Mouse (Mus musculus) naive thymus-derived CD4-positive, alpha-beta T cell, adult 5 months (primary cell): ENCODE measurements around the gene Gm11938. TPM values are rescaled to one million over a fixed set of nuclear protein-coding genes. Genes with fewer than 3 reads are reported as not detected.

Source experiments
- polyA plus RNA-seq: library from polyadenylated mRNA; unstranded; fragments of 100-300 nt; shearing (Covaris generic); gene quantifications from one replicate; pipeline ENCODE4 v1.2.1, GENCODE M21; 2017

Gene Gm11938
- polyA plus RNA-seq = not detected

DNA sequence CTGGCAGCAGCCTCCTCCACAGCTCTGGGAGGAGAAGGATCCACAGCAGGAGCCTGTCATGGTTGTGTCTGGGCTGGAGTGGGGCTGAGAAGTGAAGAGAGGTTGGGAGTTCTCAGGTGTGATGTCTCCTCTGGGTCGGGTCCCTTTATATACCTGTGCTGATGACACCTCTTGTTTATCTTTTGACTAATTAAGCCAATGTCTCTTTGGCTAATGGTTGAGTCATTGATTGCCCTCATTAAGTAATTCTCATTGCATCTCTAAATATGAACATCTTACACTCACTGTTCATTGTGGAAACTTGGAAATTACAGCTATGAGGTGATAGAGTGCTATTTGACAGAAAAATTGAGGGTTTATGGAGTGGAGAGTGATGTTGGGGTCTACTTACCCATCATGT lies at the start of gene Gm11938:
TSS of gene Gm11938 (minus strand) at position 101 of the 400 bp plus-strand sequence.

DNA sequence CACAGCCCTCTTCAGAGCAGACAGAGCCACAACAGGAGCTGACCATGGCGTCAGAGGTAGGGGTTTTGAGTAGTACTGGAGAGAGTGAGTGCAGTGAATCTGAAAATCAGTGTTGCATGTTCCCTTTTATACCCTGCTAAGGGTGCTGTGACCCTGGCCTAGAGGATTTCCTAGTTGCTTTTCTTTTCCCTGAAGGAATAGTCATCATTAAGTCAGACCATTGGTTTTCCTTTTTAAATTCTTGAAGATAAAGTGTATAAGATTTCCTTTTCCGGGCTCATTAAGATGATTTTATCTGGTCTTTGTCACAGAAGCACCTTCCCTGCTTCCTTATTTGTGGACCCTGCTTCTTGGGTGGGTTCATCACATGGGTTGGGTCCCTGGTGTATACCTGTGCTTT lies 47.0 kb upstream of the Gm11938 start, which contains the start of gene Gm11555:
TSS of gene Gm11555 (minus strand) at position 101 of the 400 bp plus-strand sequence.

DNA sequence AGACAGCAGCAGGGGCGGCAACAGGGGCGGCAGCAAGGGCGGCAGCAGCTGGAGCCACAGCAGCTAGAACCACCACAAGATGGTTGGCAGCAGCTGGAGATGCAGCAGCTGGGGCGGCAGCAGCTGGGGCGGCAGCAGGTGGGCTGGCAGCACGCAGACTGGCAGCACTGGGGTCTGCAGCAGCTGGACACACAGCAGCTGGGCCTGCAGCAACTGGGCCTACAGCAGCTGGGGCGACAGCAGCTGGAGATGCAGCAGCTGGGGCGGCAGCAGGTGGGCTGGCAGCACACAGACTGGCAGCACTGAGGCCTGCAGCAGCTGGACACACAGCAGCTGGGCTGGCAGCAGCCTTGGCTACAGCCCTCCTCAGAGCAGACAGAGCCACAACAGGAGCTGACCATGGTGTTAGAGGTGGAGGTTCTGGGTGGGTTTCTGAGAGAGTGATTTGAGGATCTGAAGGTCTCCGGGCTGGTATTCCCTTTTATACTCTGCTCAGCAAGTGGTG lies 40.6 kb upstream of the Gm11938 start, which contains the start of gene Krtap4-7:
TSS of gene Krtap4-7 (minus strand) at position 455 of the 505 bp plus-strand sequence.

DNA sequence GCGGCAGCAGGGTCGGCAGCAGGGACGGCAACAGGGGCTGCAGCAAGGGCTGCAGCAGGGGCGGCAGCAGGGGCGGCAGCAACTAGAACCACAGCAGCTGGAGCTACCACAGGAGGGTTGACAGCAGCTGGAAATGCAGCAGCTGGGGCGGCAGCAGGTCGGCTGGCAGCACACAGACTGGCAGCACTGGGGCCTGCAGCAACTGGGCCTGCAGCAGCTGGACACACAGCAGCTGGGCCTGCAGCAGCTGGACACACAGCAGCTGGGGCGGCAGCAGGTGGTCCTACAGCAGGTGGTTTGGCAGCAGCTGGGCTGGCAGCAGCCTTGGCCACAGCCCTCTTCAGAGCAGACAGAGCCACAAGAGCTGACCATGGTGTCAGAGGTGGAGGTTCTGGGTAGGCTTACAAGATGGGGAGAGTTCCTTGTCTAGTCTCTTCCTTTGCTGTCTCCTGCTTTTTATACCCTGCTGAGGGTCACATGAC lies 31.6 kb upstream of the Gm11938 start, which contains the start of gene Krtap4-2:
TSS of gene Krtap4-2 (minus strand) at position 432 of the 482 bp plus-strand sequence.

DNA sequence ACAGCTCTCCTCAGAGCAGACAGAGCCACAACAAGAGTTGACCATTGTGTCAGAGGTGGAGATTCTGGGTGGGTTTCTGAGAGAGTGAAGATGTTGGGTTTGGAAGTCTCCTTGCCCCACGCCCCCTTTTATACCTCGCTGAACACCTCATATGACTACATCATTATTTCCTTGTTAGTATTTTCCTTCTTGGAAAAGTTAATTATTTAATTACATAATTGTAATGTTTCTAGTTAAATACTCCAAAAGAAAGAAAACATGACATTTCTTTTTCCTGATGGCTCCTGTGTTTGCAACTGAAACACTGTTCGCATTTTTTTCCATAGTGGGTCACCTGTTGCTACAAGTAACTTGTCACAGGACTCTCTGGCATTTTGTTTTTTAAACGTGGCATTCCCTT lies 25.0 kb upstream of the Gm11938 start, which contains the start of gene Krtap4-1:
TSS of gene Krtap4-1 (minus strand) at position 101 of the 400 bp plus-strand sequence.

DNA sequence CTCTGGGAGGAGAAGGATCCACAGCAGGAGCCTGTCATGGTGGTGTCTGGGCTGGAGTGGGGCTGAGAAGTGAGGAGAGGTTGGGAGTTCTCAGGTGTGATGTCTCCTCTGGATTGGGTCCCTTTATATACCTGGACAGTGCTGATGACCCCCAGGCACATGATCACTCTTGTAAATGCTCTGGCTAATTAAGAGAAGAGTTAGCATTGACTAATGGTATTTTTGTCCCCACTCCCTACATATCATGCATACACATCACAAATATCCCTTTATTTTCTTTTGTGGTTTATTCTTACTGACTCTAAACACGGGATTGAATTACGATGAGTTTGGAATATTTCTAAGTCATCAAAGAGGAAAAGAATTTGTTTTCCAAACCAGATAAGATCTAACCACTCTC lies 17.2 kb upstream of the Gm11938 start, which contains the start of gene Gm11562:
TSS of gene Gm11562 (minus strand) at position 101 of the 400 bp plus-strand sequence.

DNA sequence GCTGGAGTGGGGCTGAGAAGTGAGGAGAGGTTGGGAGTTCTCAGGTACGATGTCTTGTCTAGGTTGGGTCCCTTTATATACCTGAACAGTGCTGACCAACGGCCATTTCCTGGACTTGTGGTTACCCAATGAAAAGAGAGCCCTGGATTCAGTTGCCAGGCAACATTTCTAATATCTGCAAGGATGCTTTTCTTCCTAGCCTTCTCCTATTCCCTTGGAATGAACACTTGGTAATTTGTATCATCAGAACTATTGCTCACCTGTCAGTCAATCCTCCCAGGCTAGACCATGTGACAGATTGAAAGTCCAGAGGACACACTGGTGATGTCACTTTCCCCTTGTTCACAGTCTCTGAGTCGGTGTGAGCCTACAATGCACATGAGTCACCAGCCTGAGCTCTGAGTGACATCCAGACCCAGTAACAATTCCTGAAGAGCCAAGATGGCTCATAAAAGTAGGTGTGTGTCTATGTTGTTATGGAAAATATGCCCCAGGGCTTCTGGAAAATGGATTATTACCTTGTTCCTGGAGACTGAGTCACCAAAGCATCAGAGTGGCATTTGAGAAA lies 11.8 kb upstream of the Gm11938 start, which contains the start of gene Krtap2-4:
TSS of gene Krtap2-4 (minus strand) at position 51 of the 568 bp plus-strand sequence.

DNA sequence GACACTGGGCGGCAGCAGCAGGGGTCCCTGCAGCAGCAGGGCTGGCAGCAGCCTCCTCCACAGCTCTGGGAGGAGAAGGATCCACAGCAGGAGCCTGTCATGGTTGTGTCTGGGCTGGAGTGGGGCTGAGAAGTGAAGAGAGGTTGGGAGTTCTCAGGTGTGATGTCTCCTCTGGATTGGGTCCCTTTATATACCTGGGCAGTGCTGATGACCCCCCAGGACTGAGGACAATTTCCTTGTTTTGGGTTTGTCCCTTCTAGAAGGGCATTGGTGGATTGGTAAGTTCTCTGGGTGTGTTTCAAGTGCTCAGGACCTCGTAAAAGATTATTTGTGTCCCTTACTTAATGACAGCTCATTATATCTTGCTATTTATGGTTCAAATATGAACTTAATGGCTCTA lies 7.0 kb upstream of the Gm11938 start, which contains the start of gene Gm11937:
TSS of gene Gm11937 (minus strand) at position 101 of the 400 bp plus-strand sequence.

DNA sequence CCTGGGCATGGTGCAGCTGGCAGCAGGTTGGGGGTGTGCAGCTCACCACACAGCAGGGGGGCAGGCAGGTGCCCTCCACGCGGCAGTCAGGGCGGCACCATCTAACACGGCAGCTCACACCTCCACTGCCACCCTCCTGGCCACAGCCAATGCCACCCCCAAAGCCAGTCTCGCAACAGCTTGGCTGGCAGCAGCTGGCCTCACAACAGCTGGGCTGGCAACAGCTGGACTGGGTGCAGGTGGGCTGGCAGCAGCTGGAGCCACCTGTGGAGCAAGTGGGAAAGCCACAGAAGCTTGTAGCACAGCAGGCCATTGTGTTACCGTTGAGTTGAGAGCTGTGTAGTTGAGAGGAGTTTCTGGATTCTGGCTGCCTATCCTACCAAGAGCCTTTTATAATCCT lies 5.4 kb downstream of the Gm11938 start, which contains the start of gene Krtap9-3:
TSS of gene Krtap9-3 (minus strand) at position 364 of the 400 bp plus-strand sequence.

DNA sequence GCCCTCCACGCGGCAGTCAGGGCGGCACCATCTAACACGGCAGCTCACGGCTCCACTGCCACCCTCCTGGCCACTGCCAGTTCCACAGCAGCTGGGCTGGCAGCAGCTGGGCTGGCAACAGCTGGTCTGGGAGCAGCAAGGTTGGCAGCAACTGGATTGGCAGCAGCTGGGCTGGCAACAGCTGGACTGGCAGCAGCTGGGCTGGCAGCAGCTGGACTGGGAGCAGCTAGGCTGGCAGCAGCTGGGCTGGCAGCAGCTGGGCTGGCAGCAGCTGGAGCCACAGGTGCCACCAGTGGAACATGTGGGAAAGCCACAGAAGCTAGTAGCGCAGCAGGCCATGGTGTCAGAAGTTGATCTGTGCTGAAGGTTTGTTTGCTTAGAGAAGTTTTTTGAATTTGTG lies 12.1 kb downstream of the Gm11938 start, which contains the start of gene Krtap1-3:
TSS of gene Krtap1-3 (minus strand) at position 359 of the 400 bp plus-strand sequence.

DNA sequence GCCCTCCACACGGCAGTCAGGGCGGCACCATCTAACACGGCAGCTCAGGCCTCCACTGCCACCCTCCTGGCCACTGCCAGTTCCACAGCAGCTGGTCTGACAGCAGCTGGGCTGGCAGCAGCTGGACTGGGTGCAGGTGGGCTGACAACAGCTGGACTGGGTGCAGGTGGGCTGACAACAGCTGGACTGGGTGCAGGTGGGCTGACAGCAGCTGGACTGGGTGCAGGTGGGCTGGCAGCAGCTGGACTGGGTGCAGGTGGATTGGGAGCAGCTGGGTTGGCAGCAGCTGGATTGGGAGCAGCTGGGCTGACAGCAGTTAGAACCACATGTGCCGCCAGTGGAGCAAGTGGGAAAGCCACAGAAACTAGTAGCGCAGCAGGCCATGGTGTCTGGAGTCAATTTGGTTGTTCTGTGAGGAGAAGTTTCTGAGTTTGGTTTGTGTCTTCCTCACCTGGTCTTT lies 19.8 kb downstream of the Gm11938 start, which contains the start of gene Krtap1-4:
TSS of gene Krtap1-4 (minus strand) at position 410 of the 460 bp plus-strand sequence.

DNA sequence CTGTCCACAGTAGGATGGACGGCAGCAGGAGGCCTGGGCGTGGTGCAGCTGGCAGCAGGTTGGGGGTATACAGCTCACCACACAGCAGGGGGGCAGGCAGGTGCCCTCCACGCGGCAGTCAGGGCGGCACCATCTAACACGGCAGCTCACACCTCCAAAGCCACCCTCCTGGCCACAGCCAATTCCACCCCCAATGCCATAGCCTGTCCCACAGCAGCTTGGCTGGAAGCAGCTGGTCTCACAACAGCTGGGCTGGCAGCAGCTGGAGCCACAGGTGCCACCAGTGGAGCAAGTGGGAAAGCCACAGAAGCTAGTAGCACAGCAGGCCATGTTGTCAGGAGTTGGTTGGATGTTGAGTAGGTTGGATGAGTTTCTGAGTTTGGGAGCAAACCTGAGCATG lies 22.5 kb downstream of the Gm11938 start, which contains the start of gene Krtap1-5:
TSS of gene Krtap1-5 (minus strand) at position 381 of the 400 bp plus-strand sequence.

DNA sequence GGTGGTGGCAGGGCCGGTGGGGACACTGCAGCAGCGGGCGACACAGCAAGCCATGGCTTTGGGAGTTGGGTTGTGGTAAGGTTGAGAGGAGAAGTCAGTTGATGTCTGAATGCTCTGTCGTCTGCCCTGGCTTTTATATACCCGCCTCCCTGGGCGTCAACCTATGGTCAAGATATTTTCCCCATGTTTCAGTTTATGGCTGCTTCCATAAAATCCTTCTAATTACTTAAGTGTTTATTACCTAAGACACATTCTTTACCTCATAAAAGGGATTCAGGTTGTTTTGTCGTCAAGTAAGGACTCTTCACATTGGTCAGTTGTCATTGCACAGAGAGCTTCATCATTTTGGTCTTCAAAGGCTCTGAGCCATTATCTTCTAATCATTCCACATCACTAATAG lies 36.6 kb downstream of the Gm11938 start, which contains the start of gene Krtap3-1:
TSS of gene Krtap3-1 (minus strand) at position 101 of the 400 bp plus-strand sequence.

DNA sequence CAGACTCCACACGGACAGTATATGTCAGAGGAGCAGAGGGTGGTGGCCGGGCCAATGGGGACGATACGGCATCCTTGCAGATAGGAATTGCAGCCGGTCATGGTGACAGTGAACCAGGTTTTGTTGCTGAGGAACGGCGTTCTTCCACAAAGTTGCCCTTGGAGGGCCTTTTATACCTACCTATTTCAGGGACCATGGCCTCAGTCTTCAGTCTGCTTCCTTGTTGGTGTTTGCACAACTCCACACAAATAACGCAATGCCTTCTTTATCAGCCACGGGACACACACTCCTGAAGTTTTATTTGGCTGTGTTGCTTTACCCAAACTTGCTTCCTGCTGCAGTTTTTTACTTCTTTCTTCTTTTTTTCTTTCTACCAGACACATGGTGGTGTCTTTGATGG lies 43.7 kb downstream of the Gm11938 start, which contains the start of gene Gm11939:
TSS of gene Gm11939 (minus strand) at position 101 of the 400 bp plus-strand sequence.

DNA sequence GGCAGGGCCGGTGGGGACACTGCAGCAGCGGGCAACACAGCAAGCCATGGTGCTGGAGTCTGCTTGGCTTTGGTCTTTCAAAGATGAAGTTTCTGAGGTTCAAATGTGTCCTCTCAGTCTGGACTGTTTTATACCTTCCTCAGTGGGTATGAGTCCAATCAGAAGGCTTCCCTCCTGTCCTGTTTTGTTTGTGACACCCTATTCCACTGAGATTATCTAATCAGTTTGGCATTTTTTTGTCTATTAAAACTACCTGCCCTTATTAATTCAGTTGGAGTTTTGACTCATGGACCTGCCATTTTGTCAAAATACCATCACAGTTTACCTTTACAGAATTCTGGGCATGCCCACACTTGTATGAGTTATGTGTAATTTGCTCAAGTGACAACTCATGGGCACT lies 46.4 kb downstream of the Gm11938 start, which contains the start of gene Krtap3-2:
TSS of gene Krtap3-2 (minus strand) at position 101 of the 400 bp plus-strand sequence.

Other genes with a start within 250 kb of the Gm11938 start
- gene Krt28, start 228.4 kb downstream of the Gm11938 start, polyA plus RNA-seq = not detected
- gene Krt10, start 213.9 kb downstream of the Gm11938 start, polyA plus RNA-seq = 8.2 TPM
- gene Krt12, start 181.0 kb downstream of the Gm11938 start, polyA plus RNA-seq = not detected
- not detected for gene Krt20, start 165.2 kb downstream of the Gm11938 start, polyA plus RNA-seq
- not detected for gene Krt23, start 110.2 kb downstream of the Gm11938 start, polyA plus RNA-seq
- gene Krt39, start 82.0 kb downstream of the Gm11938 start, polyA plus RNA-seq = not detected
- not detected for gene Krt40, start 60.1 kb downstream of the Gm11938 start, polyA plus RNA-seq
- gene Krtap3-3, start 52.4 kb downstream of the Gm11938 start, polyA plus RNA-seq = not detected
- gene Krtap3-2, start 46.5 kb downstream of the Gm11938 start, polyA plus RNA-seq = not detected
- gene Gm11939, start 43.8 kb downstream of the Gm11938 start, polyA plus RNA-seq = not detected
- gene Krtap3-1, start 36.7 kb downstream of the Gm11938 start, polyA plus RNA-seq = not detected
- not detected for gene Krtap1-5, start 22.3 kb downstream of the Gm11938 start, polyA plus RNA-seq
- gene Krtap1-4, start 19.7 kb downstream of the Gm11938 start, polyA plus RNA-seq = not detected
- gene Krtap1-3, start 12.0 kb downstream of the Gm11938 start, polyA plus RNA-seq = not detected
- gene Krtap9-3, start 5.2 kb downstream of the Gm11938 start, polyA plus RNA-seq = not detected
- gene Gm11937, start 6.9 kb upstream of the Gm11938 start, polyA plus RNA-seq = not detected
- not detected for gene Krtap2-4, start 11.5 kb upstream of the Gm11938 start, polyA plus RNA-seq
- gene Gm11562, start 17.1 kb upstream of the Gm11938 start, polyA plus RNA-seq = not detected
- not detected for gene Krtap4-1, start 24.9 kb upstream of the Gm11938 start, polyA plus RNA-seq
- not detected for gene Krtap4-2, start 31.8 kb upstream of the Gm11938 start, polyA plus RNA-seq
- not detected for gene Krtap4-7, start 40.8 kb upstream of the Gm11938 start, polyA plus RNA-seq
- gene Gm11555, start 46.9 kb upstream of the Gm11938 start, polyA plus RNA-seq = not detected
- gene Gm11563, start 55.7 kb upstream of the Gm11938 start, polyA plus RNA-seq = not detected
- gene Krtap4-6, start 62.7 kb upstream of the Gm11938 start, polyA plus RNA-seq = not detected
- gene Gm14190, start 87.4 kb upstream of the Gm11938 start, polyA plus RNA-seq = not detected
- not detected for gene Gm14180, start 131.0 kb upstream of the Gm11938 start, polyA plus RNA-seq
- not detected for gene Gm11595, start 169.6 kb upstream of the Gm11938 start, polyA plus RNA-seq
- gene Krtap4-8, start 177.4 kb upstream of the Gm11938 start, polyA plus RNA-seq = not detected
- gene Krtap4-9, start 181.9 kb upstream of the Gm11938 start, polyA plus RNA-seq = not detected
- not detected for gene Gm11596, start 190.2 kb upstream of the Gm11938 start, polyA plus RNA-seq
- gene Gm11569, start 195.6 kb upstream of the Gm11938 start, polyA plus RNA-seq = not detected
- gene Gm11554, start 201.1 kb upstream of the Gm11938 start, polyA plus RNA-seq = not detected
- not detected for gene Krtap4-13, start 206.6 kb upstream of the Gm11938 start, polyA plus RNA-seq
- not detected for gene Gm11564, start 212.4 kb upstream of the Gm11938 start, polyA plus RNA-seq
- not detected for gene 2300003K06Rik, start 234.8 kb upstream of the Gm11938 start, polyA plus RNA-seq
- gene Krtap4-16, start 248.3 kb upstream of the Gm11938 start, polyA plus RNA-seq = not detected